Mouse (Mus musculus) effector memory CD4-positive, alpha-beta T cell, adult 5 months (primary cell): Measurements from ENCODE around the gene Cish. TPM values are rescaled to one million over a fixed set of nuclear protein-coding genes. Genes with fewer than 3 reads are reported as not detected.

Experiments used
- polyA plus RNA-seq: library from polyadenylated mRNA; unstranded; fragments of 100-300 nt; shearing (Covaris generic); gene quantifications from one replicate; pipeline ENCODE4 v1.2.1, GENCODE M21; 2017

Gene Cish
- polyA plus RNA-seq, result 167 TPM

DNA sequence AAGGTAGTCTGAATTCAATTTTAAA lies at the start of gene Cish:
Cish (plus strand) TSS at position 11 of the 25 bp plus-strand sequence.

DNA sequence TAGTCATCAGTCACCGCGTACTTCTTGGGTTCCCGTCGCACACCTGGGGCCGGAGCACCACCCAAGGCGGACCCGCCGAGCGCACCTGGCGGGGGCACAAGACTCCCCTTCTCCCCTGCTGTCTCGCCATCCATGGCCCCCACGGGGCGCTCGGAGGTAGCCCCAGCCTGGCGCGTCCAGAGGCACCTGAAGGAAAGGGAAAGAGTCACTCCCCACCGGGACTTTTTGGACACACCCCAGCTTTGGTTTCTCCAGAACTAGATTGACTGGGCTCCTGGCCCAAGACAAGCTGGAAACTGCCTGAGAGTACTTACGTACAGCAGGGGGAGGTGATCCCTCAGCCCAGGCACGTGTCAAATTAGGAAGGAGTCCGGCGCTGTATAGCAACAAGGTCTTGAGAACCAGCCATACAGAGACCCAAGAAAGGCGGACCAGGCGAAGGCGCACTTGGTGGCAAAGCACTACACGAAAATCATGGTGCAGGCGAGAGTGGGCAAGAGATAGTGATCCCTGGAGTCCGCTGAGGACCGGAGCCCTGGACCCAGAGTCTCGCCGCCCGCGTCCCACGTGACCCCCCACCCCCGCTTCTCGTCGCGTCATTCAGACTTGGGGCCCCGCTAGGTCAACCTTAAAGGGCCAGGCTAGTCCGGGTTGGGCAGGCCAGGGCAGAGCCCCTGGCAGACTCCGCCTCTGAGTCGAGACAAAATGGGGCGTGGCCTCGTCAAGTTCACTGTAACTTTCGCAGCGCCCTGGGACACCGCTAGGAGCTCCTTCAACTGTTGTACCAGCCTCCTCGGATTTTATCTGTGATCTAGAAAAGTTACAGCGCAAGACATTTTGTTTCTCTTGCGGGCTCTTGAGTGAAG lies 6.4 kb upstream of the Cish start, which contains the start of gene Mapkapk3:
Mapkapk3 (minus strand) TSS at position 667 of the 866 bp plus-strand sequence.

DNA sequence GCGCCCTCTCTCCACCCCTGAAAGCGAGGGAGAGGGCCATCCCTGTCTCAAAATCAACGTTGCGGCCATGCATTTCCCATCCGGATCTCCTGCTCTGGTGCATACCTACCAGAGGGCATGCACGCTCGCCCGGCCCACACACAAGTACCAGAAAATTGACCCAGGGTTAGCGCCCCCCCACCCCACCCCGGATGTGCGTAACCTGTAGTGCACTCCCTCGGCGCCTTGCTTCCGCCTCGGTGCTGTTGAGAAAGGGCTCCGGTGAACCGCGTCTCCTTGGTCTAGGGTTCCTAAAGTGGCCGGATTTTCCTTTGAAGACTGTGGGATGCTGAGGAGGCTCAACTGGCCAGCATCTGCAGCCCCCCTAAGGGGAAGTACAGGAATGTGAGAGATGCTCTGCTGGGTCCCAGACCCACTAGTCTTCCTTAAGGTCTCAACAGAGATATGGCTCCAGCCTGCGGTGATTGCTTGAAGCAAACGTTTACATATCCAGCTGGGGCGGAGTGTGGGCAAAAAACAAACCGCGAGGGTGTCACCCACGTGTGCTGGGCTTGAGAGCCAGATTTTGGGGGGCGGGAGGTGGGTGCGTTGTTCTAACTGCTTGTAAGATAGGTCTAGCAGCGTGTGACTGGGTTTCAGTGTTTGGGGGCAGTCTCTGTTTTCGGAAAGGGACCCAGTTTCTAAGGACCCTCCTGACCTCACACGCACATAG lies 42.5 kb downstream of the Cish start, which contains the start of gene Hemk1:
Hemk1 (minus strand) TSS at position 179 of the 712 bp plus-strand sequence.

DNA sequence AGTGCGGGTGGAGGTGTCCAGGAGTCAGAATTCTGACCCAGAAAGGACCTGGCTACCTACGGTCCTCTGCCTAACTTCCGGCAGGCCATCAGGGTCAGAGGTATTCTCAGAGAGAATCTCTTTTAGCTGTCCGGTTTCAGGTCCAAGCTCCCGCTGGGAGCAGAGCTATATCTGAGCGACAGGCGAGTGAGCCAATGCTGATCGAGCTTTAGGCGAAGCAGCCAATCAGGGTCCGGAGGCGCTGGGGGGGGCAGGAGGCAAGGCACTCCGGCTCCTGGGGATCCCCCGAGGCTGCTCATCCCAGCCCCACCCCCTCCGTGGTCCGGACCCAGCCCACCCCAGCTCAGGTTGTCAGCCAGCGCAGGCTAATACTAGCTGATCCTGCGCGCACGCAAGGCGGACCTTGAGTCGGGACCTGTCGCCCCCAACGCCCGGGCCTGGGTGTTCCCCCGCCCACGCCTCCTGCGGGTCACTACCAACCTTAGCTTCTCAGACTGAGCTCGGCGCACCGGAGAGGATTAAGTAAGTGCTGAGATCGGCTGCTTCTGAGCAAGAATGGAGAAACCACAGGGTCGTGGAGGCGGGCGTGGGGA lies 44.5 kb downstream of the Cish start, which contains the start of gene 6430571L13Rik:
6430571L13Rik (plus strand) TSS at position 336 of the 593 bp plus-strand sequence.

Other genes with a start within 250 kb of the Cish start
- gene Dock3, start 64.1 kb upstream of the Cish start, polyA plus RNA-seq, result 0.60 TPM
- gene Mapkapk3, start 6.1 kb upstream of the Cish start, polyA plus RNA-seq, result 97.6 TPM
- gene Hemk1, start 42.3 kb downstream of the Cish start, polyA plus RNA-seq, result 6.2 TPM
- 0.34 TPM for gene 6430571L13Rik, start 44.6 kb downstream of the Cish start, polyA plus RNA-seq
- 0.09 TPM for gene Cacna2d2, start 103.6 kb downstream of the Cish start, polyA plus RNA-seq
- gene Tmem115, start 237.9 kb downstream of the Cish start, polyA plus RNA-seq, result 55.2 TPM
- gene Cyb561d2, start 246.2 kb downstream of the Cish start, polyA plus RNA-seq, result 27.9 TPM
- gene Nprl2, start 246.2 kb downstream of the Cish start, polyA plus RNA-seq, result 47.6 TPM